Mouse (Mus musculus): ENCODE data around the gene Avil. TPM values are rescaled to one million over a fixed set of nuclear protein-coding genes. Genes with fewer than 3 reads are reported as not detected.

Gene Avil
- polyA plus RNA-seq, 1 experiment from 2014 or later: 0.17 TPM

DNA sequence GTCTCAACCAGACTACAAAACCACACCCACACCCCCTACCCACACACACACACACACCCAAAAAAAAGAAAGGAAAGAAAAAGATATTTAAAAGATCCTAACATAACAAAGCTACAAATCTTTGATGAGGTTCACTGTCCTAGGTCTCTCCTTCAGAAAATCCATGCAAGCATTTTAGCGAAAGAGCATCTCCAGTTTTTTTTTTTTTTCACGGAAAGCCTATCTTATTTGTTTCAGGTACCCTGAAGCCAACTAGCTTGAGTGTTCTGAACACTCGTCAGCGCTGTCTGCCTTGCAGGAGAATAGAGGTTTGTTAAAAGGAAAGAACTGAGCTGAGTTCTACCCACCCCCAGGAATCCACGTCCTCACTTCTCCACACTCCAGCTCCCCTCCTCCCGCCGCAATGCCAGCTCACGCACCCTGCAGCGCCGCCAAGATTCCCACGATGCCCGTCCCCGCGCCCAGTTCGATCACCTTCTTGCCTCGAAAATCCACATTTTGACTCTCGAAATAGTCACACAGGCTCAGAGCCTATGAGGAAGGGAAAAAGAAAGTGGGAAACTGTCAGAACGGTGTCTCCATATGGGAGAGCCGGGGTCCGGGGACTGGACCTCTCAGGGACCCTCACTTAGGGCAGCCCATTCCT, 40.2 kb downstream of the Avil start:
- peak overlapping the region; percentile 73 for H3K9ac ChIP-seq (replicated peaks; ENCODE audit: low read length)
- no peaks in the 10 kb centered on the region for H3K9me3 ChIP-seq (ENCODE audit: low read length)
- H3K27me3 ChIP-seq (ENCODE audit: insufficient read depth, low read length): no peaks in the 10 kb centered on the region; the same call in 1 of the 2 replicates
- H3K4me1 ChIP-seq (ENCODE audit: insufficient read depth, low read length): peaks cover 11% of the 10 kb centered on the region
- H3K27ac ChIP-seq (ENCODE audit: low read length): no peak overlapping the region
- WGBS: 3% methylated on average over 20 of the region's 20 CpGs
- peak overlapping the region; percentile 79 for H3K4me3 ChIP-seq (ENCODE audit: low read length)
- ATAC-seq (ENCODE audit: low FRiP score, low TSS enrichment): no peak; the same call in 1 of the 2 replicates
- H3K4me2 ChIP-seq (replicated peaks; ENCODE audit: low read depth, low read length): peak overlapping the region; percentile 99
- peaks cover 7% of the 10 kb centered on the region for H3K36me3 ChIP-seq (ENCODE audit: insufficient read depth, low read length)

DNA sequence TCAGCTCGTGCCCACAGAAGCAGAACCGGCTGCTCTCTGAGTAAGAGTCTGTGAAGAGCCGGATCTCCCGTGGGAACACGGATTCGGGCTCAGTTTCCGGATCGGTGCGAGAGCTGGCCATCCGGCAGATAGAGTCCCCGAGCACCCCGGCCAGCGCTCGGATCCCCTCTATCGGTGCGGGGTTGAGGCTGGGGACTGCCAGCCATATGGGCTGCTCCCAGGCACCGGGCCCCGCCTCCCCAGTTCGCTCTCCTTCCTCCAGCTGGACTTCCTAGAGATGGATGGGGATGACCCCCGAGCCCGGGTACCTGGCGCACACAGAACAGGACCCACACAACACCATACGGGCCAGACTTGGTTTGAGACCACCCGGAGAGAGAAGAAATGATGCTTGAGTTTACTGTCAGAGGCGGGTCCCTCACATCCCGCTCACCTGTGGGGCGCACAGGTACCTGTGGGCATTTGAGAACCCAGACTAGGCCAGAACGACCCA, 40.8 kb downstream of the Avil start, which contains the start of the genes Mettl1 and Eef1akmt3:
TSS of gene Mettl1 (plus strand) at position 141 of the 493 bp plus-strand sequence.
TSS of gene Eef1akmt3 (minus strand) at position 240 of the 493 bp plus-strand sequence.
- under 1% methylated on average over 28 of the region's 28 CpGs for WGBS

DNA sequence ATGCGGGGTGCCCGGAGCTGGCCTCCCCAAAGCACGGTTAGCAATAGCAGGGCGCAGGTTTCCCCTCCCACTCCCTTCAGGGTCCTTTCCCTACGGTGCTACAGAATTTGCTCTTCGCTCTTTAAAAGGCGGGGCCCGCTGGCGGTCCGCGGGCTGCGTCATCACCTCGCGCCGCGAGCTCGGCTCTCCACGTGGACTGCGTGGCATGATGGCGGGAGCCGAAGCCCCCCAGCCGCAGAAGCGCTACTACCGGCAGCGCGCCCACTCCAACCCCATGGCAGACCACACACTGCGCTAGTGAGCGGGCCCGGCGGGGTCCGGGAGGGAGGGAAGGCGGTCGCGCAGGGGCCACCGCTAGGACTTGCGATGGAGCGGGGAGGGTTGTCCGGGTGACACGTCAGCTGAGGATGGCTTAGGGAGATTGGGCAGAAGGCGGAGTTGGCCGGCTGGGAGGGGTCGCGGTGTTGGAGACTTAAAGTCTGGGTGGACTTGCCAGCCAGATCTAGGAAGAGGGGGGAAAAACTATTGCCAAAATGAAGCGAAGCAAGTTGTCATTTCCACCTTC, 41.3 kb downstream of the Avil start:
- H3K27ac ChIP-seq (ENCODE audit: low read length): peak overlapping the region; percentile 59
- peak overlapping the region; percentile 79 for H3K4me3 ChIP-seq (ENCODE audit: low read length)
- peaks cover 12% of the 10 kb centered on the region for H3K36me3 ChIP-seq (ENCODE audit: insufficient read depth, low read length)
- peak; percentile 83 for ATAC-seq (ENCODE audit: low FRiP score, low TSS enrichment)
- WGBS: 0% methylated on average over 44 of the region's 44 CpGs
- no peaks in the 10 kb centered on the region; the same call in 1 of the 2 replicates for H3K27me3 ChIP-seq (ENCODE audit: insufficient read depth, low read length)
- peak overlapping the region; percentile 99 for H3K4me2 ChIP-seq (replicated peaks; ENCODE audit: low read depth, low read length)
- peaks cover 11% of the 10 kb centered on the region for H3K4me1 ChIP-seq (ENCODE audit: insufficient read depth, low read length)
- H3K9ac ChIP-seq (replicated peaks; ENCODE audit: low read length): peak overlapping the region; percentile 73
- H3K9me3 ChIP-seq (ENCODE audit: low read length): no peaks in the 10 kb centered on the region

More for the DNA sequence above, 40.8 kb downstream of the Avil start, which contains the start of the genes Mettl1 and Eef1akmt3:
- Histone ChIP-seq H3K27me3 (ENCODE audit: insufficient read depth, low read length) (no peaks in the 10 kb centered on the region; the same call in 1 of the 2 replicates), H3K4me1 (ENCODE audit: insufficient read depth, low read length) (peaks cover 11% of the 10 kb centered on the region), H3K4me2 (replicated peaks; ENCODE audit: low read depth, low read length) (peak within 1 kb of the TSS; percentile 99), H3K36me3 (ENCODE audit: insufficient read depth, low read length) (peaks cover 8% of the 10 kb centered on the region), H3K4me3 (ENCODE audit: low read length) (peak within 1 kb of the TSS; percentile 79), H3K9me3 (ENCODE audit: low read length) (no peaks in the 10 kb centered on the region), H3K9ac (replicated peaks; ENCODE audit: low read length) (peak within 1 kb of the TSS; percentile 73), H3K27ac (ENCODE audit: low read length) (peak within 1 kb of the TSS; percentile 59)
- ATAC-seq (ENCODE audit: low FRiP score, low TSS enrichment): peak; percentile 50

DNA sequence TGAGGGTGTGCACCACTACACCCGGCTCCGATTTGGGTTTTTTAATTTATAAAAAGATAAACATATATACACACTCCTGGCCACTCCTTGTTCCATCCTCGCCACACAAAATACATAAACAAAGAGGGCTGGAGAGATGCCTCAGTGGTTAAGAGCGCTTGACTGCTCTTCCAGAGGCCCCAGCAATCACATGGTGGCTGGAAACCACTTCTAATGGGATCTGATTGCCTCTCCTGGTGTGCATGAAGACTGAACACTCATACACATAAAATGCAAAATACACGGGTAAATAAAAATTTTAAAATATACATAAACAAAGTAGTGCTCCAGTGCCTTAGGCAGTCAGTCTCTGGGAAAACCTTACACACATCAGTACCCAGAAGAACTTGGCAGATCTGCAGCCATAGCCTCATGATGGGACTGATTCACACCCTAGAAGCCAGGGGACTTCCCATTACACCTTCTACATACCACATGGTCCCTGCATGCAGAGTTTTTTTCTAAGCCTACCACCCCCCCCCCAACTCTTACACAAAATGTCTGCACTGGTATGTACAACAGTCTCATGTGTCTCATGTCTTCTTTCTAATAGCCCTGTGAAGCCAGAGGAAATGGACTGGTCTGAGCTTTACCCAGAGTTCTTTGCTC, 42.1 kb downstream of the Avil start:
- 18% methylated on average over 5 of the region's 5 CpGs for WGBS
- no peak for ATAC-seq (ENCODE audit: low FRiP score, low TSS enrichment)

DNA sequence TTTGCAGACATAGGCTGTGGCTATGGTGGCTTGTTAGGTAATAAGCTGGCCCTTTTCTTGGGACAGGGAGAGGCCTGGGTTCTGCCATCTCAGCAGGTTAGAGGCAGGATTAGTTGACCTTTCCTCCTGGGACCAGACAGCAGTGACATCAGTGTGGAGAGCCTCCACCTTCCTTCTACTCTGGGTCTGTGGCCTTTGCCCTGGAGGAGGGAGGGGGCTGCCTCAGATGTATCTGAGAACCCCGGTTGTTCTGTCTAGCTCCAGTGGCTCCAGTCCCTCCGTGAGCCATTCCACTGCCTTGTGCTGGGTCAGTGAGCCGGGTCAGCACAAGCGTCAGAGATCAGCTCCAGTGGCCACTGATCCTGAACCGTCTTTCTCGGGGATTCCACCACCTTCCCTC, 42.7 kb downstream of the Avil start:
- ATAC-seq (ENCODE audit: low FRiP score, low TSS enrichment): peak; percentile 66
- peak overlapping the region; percentile 56 for H3K27ac ChIP-seq (ENCODE audit: low read length)
- 52% methylated on average over 6 of the region's 6 CpGs for WGBS

More for the DNA sequence above, 42.1 kb downstream of the Avil start:
- Histone ChIP-seq H3K4me1 (ENCODE audit: insufficient read depth, low read length) (peaks cover 11% of the 10 kb centered on the region), H3K9ac (replicated peaks; ENCODE audit: low read length) (peak overlapping the region; percentile 73), H3K9me3 (ENCODE audit: low read length) (no peaks in the 10 kb centered on the region), H3K27ac (ENCODE audit: low read length) (peak overlapping the region; percentile 56), H3K36me3 (ENCODE audit: insufficient read depth, low read length) (peaks cover 12% of the 10 kb centered on the region), H3K4me2 (replicated peaks; ENCODE audit: low read depth, low read length) (peak overlapping the region; percentile 99), H3K4me3 (ENCODE audit: low read length) (peak overlapping the region; percentile 79), H3K27me3 (ENCODE audit: insufficient read depth, low read length) (peaks cover 5% of the 10 kb centered on the region)

DNA sequence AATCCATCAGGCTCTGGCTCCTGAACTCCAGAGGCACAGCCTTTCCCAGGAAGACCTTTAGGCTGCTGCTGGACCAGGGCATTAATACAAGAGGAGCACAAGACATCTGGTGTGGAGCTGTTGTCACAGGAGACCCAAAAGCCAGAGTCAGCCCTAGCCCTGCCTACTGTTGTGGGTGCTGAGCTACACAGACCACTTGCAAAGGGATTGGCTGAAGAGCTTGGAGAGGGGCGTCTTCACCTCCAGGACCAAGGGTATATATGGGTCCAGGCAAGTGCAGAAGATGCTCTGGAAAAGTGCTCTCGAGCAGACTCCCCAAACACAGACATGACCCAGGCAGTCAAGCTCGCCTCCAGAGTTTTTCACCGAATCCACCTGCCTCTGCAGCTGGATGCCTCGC, 47.4 kb downstream of the Avil start, which contains the start of gene Cyp27b1:
TSS of gene Cyp27b1 (plus strand) at position 297 of the 400 bp plus-strand sequence.
- H3K36me3 ChIP-seq (ENCODE audit: insufficient read depth, low read length): peaks cover 12% of the 10 kb centered on the region
- peaks cover 16% of the 10 kb centered on the region for H3K4me1 ChIP-seq (ENCODE audit: insufficient read depth, low read length)
- H3K9ac ChIP-seq (replicated peaks; ENCODE audit: low read length): peak within 1 kb of the TSS; percentile 43
- H3K27ac ChIP-seq (ENCODE audit: low read length): no peak within 1 kb of the TSS
- H3K4me3 ChIP-seq (ENCODE audit: low read length): peak within 1 kb of the TSS; percentile 24
- peaks cover 47% of the 10 kb centered on the region for H3K27me3 ChIP-seq (ENCODE audit: insufficient read depth, low read length)
- H3K9me3 ChIP-seq (ENCODE audit: low read length): no peaks in the 10 kb centered on the region
- ATAC-seq (ENCODE audit: low FRiP score, low TSS enrichment): no peak
- 32% methylated on average over 5 of the region's 5 CpGs for WGBS
- H3K4me2 ChIP-seq (replicated peaks; ENCODE audit: low read depth, low read length): peak within 1 kb of the TSS; percentile 41

More for the DNA sequence above, 42.7 kb downstream of the Avil start:
- Histone ChIP-seq H3K4me3 (ENCODE audit: low read length) (no peak overlapping the region), H3K4me2 (replicated peaks; ENCODE audit: low read depth, low read length) (no peak overlapping the region), H3K27me3 (ENCODE audit: insufficient read depth, low read length) (peaks cover 11% of the 10 kb centered on the region), H3K4me1 (ENCODE audit: insufficient read depth, low read length) (peaks cover 11% of the 10 kb centered on the region), H3K9ac (replicated peaks; ENCODE audit: low read length) (no peak overlapping the region), H3K9me3 (ENCODE audit: low read length) (no peaks in the 10 kb centered on the region), H3K36me3 (ENCODE audit: insufficient read depth, low read length) (peaks cover 12% of the 10 kb centered on the region)

DNA sequence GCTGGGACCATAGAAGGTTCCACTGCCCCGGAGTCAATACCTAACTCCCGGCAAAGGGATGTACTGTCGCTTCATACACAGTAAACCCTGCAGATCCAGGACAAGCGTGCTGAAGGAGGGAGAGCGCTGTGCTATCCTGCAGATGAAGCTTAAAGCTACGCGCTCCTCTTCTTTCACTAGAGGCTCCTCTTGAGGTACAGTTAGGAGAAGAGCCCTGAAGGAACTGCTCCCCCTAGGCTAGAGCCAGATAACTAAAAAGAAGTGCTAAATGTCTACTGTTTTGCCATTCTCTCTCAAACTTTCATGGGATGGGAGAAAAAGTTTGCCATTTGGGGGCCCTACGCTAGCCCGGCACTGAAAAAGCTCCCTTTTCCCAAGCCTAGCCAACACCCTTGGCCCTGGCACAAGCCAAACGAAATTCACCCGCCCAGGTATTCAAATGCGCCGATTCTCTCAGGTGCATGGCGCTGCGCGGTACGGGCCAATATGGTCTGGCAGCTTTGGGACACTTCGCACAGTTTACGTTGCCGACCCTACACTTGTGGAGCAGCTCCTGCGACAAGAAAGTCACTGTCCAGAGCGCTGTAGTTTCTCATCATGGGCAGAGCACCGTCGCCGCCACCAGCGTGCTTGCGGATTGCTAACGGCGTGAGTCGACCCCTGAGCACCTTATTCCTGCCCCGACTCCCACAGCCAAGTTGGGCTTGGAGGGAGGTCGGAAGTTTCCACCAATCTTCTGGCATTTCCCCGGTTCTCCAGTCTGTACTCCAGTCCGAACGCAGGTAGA, 48.3 kb downstream of the Avil start:
- no peak for ATAC-seq (ENCODE audit: low FRiP score, low TSS enrichment)
- 3% methylated on average over 35 of the region's 35 CpGs for WGBS
- peak overlapping the region; percentile 43 for H3K9ac ChIP-seq (replicated peaks; ENCODE audit: low read length)

DNA sequence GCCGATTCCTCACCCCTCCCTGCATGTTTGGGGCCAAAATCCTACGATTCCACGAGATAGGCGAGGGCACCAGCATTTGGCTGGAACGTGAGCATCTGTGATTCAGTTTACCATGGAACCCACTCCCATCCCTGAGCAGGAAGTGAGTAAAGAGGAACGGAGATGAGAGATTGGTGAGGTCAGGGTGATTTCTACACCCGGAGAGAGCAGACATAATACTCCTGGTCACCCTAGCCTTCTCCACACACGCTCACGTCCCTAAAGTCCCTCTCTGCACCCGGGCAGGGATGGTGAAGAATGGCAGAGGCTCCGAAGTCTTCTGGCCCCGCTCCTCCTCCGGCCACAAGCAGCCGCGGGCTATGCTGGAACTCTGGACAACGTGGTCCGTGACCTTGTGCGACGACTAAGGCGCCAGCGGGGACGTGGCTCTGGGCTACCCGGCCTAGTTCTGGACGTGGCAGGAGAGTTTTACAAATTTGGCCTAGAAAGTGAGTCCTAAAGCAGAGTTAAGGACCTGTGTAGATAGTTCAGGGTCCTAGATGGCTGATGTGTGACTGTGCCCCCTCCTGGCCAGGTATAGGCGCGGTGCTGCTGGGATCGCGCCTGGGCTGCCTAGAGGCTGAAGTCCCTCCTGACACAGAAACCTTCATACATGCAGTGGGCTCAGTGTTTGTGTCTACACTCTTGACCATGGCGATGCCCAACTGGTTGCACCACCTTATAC, 49.0 kb downstream of the Avil start:
- Histone ChIP-seq H3K4me3 (ENCODE audit: low read length) (peak overlapping the region; percentile 24), H3K27ac (ENCODE audit: low read length) (no peak overlapping the region), H3K4me1 (ENCODE audit: insufficient read depth, low read length) (peaks cover 14% of the 10 kb centered on the region), H3K4me2 (replicated peaks; ENCODE audit: low read depth, low read length) (peak overlapping the region; percentile 41), H3K9ac (replicated peaks; ENCODE audit: low read length) (no peak overlapping the region), H3K9me3 (ENCODE audit: low read length) (no peaks in the 10 kb centered on the region), H3K36me3 (ENCODE audit: insufficient read depth, low read length) (peaks cover 12% of the 10 kb centered on the region), H3K27me3 (ENCODE audit: insufficient read depth, low read length) (peaks cover 47% of the 10 kb centered on the region)
- ATAC-seq (ENCODE audit: low FRiP score, low TSS enrichment): peak; percentile 21; the same call in 1 of the 2 replicates
- 2% methylated on average over 29 of the region's 29 CpGs for WGBS

More for the DNA sequence above, 48.3 kb downstream of the Avil start:
- H3K36me3 ChIP-seq (ENCODE audit: insufficient read depth, low read length): peaks cover 12% of the 10 kb centered on the region
- H3K9me3 ChIP-seq (ENCODE audit: low read length): no peaks in the 10 kb centered on the region
- peak overlapping the region; percentile 24 for H3K4me3 ChIP-seq (ENCODE audit: low read length)
- H3K4me1 ChIP-seq (ENCODE audit: insufficient read depth, low read length): peaks cover 14% of the 10 kb centered on the region
- no peak overlapping the region for H3K27ac ChIP-seq (ENCODE audit: low read length)
- peak overlapping the region; percentile 41 for H3K4me2 ChIP-seq (replicated peaks; ENCODE audit: low read depth, low read length)
- peaks cover 47% of the 10 kb centered on the region for H3K27me3 ChIP-seq (ENCODE audit: insufficient read depth, low read length)
